Mouse (Mus musculus): ENCODE measurements around the gene Tmem29.

DNA sequence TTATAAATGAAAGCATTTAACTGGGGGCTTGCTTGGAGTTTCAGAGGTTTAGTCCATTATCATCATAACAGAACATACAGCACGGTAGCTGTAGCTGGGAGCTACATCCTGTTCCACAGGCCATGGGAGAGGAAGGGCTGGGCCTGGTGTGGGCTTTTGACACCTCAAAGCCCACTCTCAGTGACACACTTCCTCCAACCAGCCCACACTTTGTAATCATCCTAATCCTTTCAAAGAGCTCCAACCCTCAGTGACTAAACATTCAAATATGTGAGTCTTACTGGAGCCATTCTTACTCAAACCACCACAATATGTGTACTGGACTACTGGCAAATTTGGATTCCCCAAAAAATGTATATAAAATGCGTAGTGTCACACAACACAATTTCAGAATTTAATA is 9.3 kb upstream of the Tmem29 start:
- no peak for TF ChIP-seq CTCF (conservative IDR thresholded peaks at IDR 0.05 in 1 of 2, IDR thresholded peaks at IDR 0.05 in 1 of 2; ENCODE audit: low read depth in 2 of 2, low read length in 2 of 2)
- TF ChIP-seq POLR2A (IDR thresholded peaks at IDR 0.05; ENCODE audit: low read depth, low read length): no peak
- no peak for TF ChIP-seq EP300 (IDR thresholded peaks at IDR 0.05; ENCODE audit: low read length)
- TF ChIP-seq KAT2A (IDR thresholded peaks at IDR 0.05; ENCODE audit: insufficient replicate concordance, low read length): no peak
- no peak for TF ChIP-seq CHD1 (IDR thresholded peaks at IDR 0.05; ENCODE audit: low read depth, low read length)
- no peak for TF ChIP-seq JUND (conservative IDR thresholded peaks at IDR 0.05; ENCODE audit: low read depth, low read length)
- TF ChIP-seq MAFK (IDR thresholded peaks at IDR 0.05; ENCODE audit: insufficient replicate concordance, low read length): no peak
- no peak for TF ChIP-seq ETS1 (conservative IDR thresholded peaks at IDR 0.05; ENCODE audit: low read depth, low read length)
- TF ChIP-seq RAD21 (IDR thresholded peaks at IDR 0.05; ENCODE audit: low read depth, low read length): no peak
